Mouse (Mus musculus) B cell, adult 62 days (primary cell): Measurements from ENCODE around the gene Atp11b. TPM values are rescaled to one million over a fixed set of nuclear protein-coding genes. Genes with fewer than 3 reads are reported as not detected.

ENCODE experiments used
- total RNA-seq: library from RNA; stranded (reverse); gene quantifications from 4 replicates; pipeline ENCODE4 v1.2.4, GENCODE M21; 2023

Gene Atp11b
- 81.4 to 104 TPM (median 95.7 TPM) in 4 replicates for total RNA-seq

DNA sequence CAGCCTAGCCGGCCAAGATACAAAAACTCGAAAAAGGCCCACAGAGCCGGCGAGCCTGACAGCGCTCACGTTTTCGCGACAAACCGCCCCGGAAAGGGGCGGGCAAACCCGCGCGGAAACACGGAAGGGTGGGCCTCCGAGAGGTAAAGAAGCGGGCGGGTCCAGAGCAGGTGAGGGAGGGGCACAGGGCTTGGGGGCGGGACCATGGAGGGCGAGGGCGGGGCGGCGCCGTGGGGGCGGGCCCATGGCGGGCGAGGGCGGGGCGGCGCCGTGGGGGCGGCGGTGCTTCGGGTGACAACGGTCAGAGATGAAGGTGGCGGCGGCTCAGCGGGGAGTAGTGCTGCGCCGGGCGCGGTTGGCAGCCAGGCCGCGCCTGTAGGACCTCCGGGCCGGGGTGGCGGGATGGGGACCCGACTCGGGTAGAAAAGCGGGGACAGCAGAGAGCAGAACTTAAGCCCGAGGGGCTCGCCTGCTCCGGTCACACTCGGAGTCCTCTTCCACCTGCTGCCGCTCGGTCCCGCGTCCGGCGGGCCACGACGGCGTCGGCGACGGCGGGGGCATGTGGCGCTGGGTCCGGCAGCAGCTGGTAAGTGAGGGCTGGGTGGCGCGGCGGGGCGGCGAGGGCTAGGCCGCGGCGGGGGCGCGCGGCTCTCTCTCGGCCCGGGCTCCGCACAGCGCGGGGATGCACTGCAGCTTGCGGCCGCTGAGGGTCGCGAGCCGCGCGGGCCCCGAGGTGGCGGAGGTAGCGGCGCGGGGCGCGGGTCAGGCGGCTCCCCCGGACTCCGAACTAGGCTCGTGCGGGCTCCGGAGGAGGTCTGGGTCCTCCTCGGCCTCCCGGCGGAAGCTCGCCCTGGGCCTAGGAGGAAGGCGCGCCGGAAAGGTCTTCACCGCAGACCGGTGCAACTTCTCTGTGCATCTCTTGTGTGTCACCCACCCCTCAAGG, at the start of gene Atp11b:
TSS of gene Atp11b (plus strand) at position 282 of the 943 bp plus-strand sequence.

Other genes with a start within 250 kb of the Atp11b start
- gene Dcun1d1, start 183.3 kb downstream of the Atp11b start, total RNA-seq = 76.9 to 81.0 TPM (median 78.8 TPM) in 4 replicates
- 30.9 to 41.8 TPM (median 34.9 TPM) in 4 replicates for gene Mccc1, start 246.6 kb downstream of the Atp11b start, total RNA-seq